Mouse (Mus musculus) hindbrain, embryonic 12.5 days (tissue): Measurements from ENCODE around the gene Gga3. TPM values are rescaled to one million over a fixed set of nuclear protein-coding genes. Genes with fewer than 3 reads are reported as not detected.
"Not testable (repeated sequence)": the region's sequence is repeated elsewhere in the genome, so short reads cannot be mapped to it uniquely, and the experiment has no call there.

Experiments
- ATAC-seq: fragments of 200-750 bp; cut with Nextera tagmentation; 2 replicates; pipeline ENCODE4 v1.8.0; 2017; ENCODE audit warnings: moderate TSS enrichment; ENCODE audit not compliant: low FRiP score
- H3K27ac ChIP-seq: fragments of 300-500 bp; sonication (generic); 2 replicates; pipeline ENCODE4 v1.5.1; 2016; ENCODE audit warnings: mild to moderate bottlenecking
- H3K27me3 ChIP-seq: fragments of 300-500 bp; sonication (generic); 2 replicates; pipeline ENCODE4 v1.6.1; 2016; ENCODE audit warnings: mild to moderate bottlenecking
- H3K36me3 ChIP-seq: fragments of 300-500 bp; sonication (generic); 2 replicates; pipeline ENCODE4 v1.6.1; 2016; ENCODE audit warnings: mild to moderate bottlenecking
- H3K4me1 ChIP-seq: fragments of 300-500 bp; sonication (generic); 2 replicates; pipeline ENCODE4 v1.6.1; 2016
- H3K4me2 ChIP-seq: fragments of 300-500 bp; sonication (generic); replicated peaks from 2 replicates; pipeline ENCODE4 v1.6.1; 2016; ENCODE audit warnings: mild to moderate bottlenecking
- H3K4me3 ChIP-seq: fragments of 300-500 bp; sonication (generic); 2 replicates; pipeline ENCODE4 v1.5.1; 2016; ENCODE audit warnings: mild to moderate bottlenecking
- H3K9ac ChIP-seq: fragments of 300-500 bp; sonication (generic); 2 replicates; pipeline ENCODE4 v1.6.1; 2016; ENCODE audit warnings: mild to moderate bottlenecking, moderate library complexity
- H3K9me3 ChIP-seq: fragments of 300-500 bp; sonication (generic); replicated peaks from 2 replicates; pipeline ENCODE4 v1.6.1; 2016; ENCODE audit warnings: mild to moderate bottlenecking
- WGBS: fragments of 180-500 bp; shearing (Covaris S2); methylation state at CpG from one replicate; pipeline ENCODE4 v1.1.7; 2016; 5-methylcytosine and 5-hydroxymethylcytosine counted together
- polyA plus RNA-seq: library from polyadenylated mRNA; unstranded; fragments of >200 nt; fragmentation: Nextera tagmentation; extraction: Ambion mirVana; gene quantifications from 2 replicates; pipeline ENCODE4 v1.2.1, GENCODE M21; 2016

The Gga3 gene
- polyA plus RNA-seq = 30.3 and 33.7 TPM in 2 replicates

DNA sequence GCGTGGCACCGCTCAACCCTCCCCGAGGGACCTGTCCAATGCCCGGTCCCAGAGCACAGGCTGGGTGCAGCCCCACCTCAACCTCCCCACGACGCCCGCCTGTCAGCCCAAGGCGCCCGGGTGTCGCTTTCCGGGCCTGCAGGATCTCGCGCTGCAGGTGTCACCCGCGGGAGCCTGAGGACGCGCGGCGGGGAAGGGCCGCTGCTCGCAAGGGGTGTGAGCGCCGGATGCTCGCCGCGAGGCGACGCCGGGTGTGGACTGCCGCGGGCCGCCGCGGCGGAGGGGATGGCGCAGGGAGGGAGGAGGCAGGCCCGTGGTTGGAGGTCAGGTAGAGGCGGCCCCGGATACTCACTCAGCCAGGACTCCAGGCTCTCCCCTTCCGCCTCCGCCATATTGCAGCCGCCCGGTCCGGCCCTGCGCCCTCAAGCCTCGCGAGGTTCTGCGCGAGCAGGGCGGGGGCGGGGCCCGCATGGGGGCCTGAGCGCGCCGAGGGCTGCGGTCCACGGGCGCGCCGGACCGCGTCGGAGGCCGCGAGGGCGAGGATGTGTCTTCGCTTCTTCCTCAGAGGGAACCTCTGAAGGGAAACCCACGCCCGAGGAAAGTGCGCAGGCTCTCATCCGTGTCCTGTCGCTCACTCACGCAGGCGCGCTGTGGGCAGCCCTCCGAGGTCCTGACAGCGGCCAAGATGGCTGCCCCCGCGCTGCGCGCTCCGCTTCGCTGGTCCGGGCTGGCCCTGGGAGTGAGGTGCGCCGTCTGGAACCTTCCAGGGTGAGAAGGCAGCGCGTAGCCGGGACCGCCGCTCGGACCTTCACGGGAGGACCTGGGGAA is at the start of gene Gga3, which contains the start of gene Mrps7:
TSS of gene Gga3 (minus strand) at position 576 of the 828 bp plus-strand sequence.
TSS of gene Mrps7 (plus strand) at position 450 of the 828 bp plus-strand sequence.
- no peaks in the 10 kb centered on the region for H3K9me3 ChIP-seq
- peak within 1 kb of the TSS; percentile 99 for H3K4me3 ChIP-seq
- peaks cover 27% of the 10 kb centered on the region for H3K4me1 ChIP-seq
- peak within 1 kb of the TSS; percentile 96 for H3K4me2 ChIP-seq
- H3K27ac ChIP-seq = peak within 1 kb of the TSS; percentile 88
- H3K27me3 ChIP-seq = no peaks in the 10 kb centered on the region
- peak within 1 kb of the TSS; percentile 98 for H3K9ac ChIP-seq
- ATAC-seq = peak; percentile 95
- under 1% methylated on average over 80 of the region's 93 CpGs for WGBS
- H3K36me3 ChIP-seq = peaks cover 48% of the 10 kb centered on the region

- Histone ChIP-seq H3K36me3 (peaks cover 38% of the 10 kb centered on the region), H3K4me1 (peaks cover 7% of the 10 kb centered on the region; the same call in 1 of the 2 replicates), H3K27ac (no peak overlapping the region), H3K9ac (no peak overlapping the region), H3K4me3 (no peak overlapping the region), H3K9me3 (no peaks in the 10 kb centered on the region), H3K4me2 (no peak overlapping the region), H3K27me3 (no peaks in the 10 kb centered on the region)
- WGBS = 88% methylated on average over 3 of the region's 3 CpGs
- no peak for ATAC-seq
Measured at GRCm38 (mm10) chr11:115653194-115653593, 49.3 kb upstream of the Gga3 start.

DNA sequence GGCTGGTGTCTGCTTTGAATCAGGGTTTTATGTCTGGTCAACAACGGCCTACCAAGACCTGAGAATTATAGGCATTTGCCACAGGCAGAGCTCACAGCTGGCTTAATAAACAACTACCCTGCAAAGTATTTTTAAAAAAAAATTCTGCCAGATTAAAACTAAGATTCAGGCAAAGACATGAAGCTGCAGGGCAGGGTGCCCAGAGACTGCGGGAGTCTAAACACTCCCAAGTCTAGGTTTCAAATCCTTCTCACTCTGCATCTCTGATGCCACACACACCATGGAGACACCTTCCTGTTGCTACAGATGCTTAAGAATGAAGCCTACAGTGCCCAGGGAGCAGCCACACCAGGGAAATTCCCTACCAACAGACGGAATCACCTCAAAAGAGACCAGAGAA is 47.8 kb upstream of the Gga3 start:
- 96% methylated on average over 3 of the region's 3 CpGs for WGBS
- no peak for ATAC-seq
- H3K27ac ChIP-seq = no peak overlapping the region
- H3K4me2 ChIP-seq = no peak overlapping the region
- H3K27me3 ChIP-seq = no peaks in the 10 kb centered on the region
- peaks cover 7% of the 10 kb centered on the region; the same call in 1 of the 2 replicates for H3K4me1 ChIP-seq
- peaks cover 47% of the 10 kb centered on the region for H3K36me3 ChIP-seq
- no peak overlapping the region for H3K4me3 ChIP-seq
- H3K9ac ChIP-seq = no peak overlapping the region
- H3K9me3 ChIP-seq = no peaks in the 10 kb centered on the region

GRCm38 (mm10) chr11:115649706-115650105 is 45.9 kb upstream of the Gga3 start:
- no peak for ATAC-seq
- 0 out of 2 replicates have a peak overlapping the region, but pooled peaks have one; percentile 13 for H3K9ac ChIP-seq
- peaks cover 51% of the 10 kb centered on the region for H3K36me3 ChIP-seq
- 0 out of 2 replicates have a peak overlapping the region, but pooled peaks have one; percentile 35 for H3K27ac ChIP-seq
- H3K4me2 ChIP-seq = no peak overlapping the region
- peaks cover 7% of the 10 kb centered on the region; the same call in 1 of the 2 replicates for H3K4me1 ChIP-seq
- H3K27me3 ChIP-seq = no peaks in the 10 kb centered on the region
- H3K4me3 ChIP-seq = no peak overlapping the region
- 71% methylated on average over 10 of the region's 10 CpGs for WGBS
- H3K9me3 ChIP-seq = no peaks in the 10 kb centered on the region

- Histone ChIP-seq H3K4me3 (no peak overlapping the region), H3K36me3 (peaks cover 45% of the 10 kb centered on the region), H3K4me1 (peaks cover 7% of the 10 kb centered on the region; the same call in 1 of the 2 replicates), H3K9ac (no peak overlapping the region), H3K4me2 (no peak overlapping the region), H3K9me3 (no peaks in the 10 kb centered on the region), H3K27me3 (no peaks in the 10 kb centered on the region), H3K27ac (no peak overlapping the region)
- 68% methylated on average over 6 of the region's 6 CpGs for WGBS
- no peak for ATAC-seq
Measured at GRCm38 (mm10) chr11:115647459-115647858, 43.6 kb upstream of the Gga3 start.

DNA sequence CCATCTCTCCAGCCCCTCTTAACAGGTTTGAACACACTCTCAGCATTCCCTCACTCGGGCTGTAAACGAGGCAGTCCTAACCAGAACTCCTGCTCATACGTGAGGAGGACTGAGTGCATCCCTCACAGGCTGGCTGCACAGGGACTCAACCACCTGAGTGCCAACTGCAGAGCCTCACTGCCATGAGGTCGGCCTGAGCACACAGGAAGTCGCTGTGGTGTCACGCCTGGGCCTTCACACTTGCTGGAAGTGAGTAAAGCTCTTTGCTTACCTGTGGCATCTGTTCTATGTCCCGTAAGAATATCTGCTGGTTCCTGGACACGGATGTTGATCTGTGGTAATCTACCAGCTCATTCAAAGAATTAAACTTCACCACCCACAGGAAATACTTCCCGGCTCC is 42.6 kb upstream of the Gga3 start:
- H3K4me1 ChIP-seq = peaks cover 7% of the 10 kb centered on the region; the same call in 1 of the 2 replicates
- H3K9me3 ChIP-seq = no peaks in the 10 kb centered on the region
- no peak overlapping the region for H3K4me2 ChIP-seq
- no peak for ATAC-seq
- H3K27me3 ChIP-seq = no peaks in the 10 kb centered on the region
- no peak overlapping the region for H3K9ac ChIP-seq
- WGBS = 94% methylated on average over 9 of the region's 9 CpGs
- H3K36me3 ChIP-seq = peaks cover 39% of the 10 kb centered on the region
- H3K27ac ChIP-seq = no peak overlapping the region
- no peak overlapping the region for H3K4me3 ChIP-seq

GRCm38 (mm10) chr11:115645498-115645897 is 41.6 kb upstream of the Gga3 start:
- H3K36me3 ChIP-seq = peaks cover 39% of the 10 kb centered on the region
- not testable (repeated sequence) for H3K4me2 ChIP-seq, ATAC-seq, H3K9me3 ChIP-seq, H3K27ac ChIP-seq, H3K4me3 ChIP-seq, H3K27me3 ChIP-seq, H3K9ac ChIP-seq, H3K4me1 ChIP-seq
- 92% methylated on average over 14 of the region's 14 CpGs for WGBS

DNA sequence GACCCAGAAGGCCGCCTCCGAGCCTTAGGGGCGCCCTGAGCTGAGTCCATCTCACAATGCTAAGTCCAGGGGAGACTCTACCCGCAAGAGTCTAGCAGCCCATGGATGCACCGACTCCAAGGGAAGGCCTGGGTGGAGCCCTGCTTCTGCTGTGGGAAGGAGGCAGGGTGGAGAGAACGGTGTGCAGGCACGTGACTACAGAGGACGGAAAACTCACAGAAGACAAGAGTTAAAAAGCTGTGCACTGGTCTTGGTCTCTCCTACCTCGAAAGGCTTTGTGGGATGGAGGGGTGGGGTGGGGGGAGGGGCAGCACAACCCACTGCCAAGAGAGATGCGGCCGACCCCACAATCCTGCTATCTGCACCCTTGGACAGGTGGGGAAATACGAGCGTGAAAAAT is 40.5 kb upstream of the Gga3 start:
- H3K27ac ChIP-seq = no peak overlapping the region
- no peaks in the 10 kb centered on the region for H3K9me3 ChIP-seq
- WGBS = 93% methylated on average over 13 of the region's 13 CpGs
- no peaks in the 10 kb centered on the region for H3K4me1 ChIP-seq
- no peak overlapping the region for H3K4me3 ChIP-seq
- H3K36me3 ChIP-seq = peaks cover 31% of the 10 kb centered on the region
- no peak overlapping the region for H3K9ac ChIP-seq
- H3K4me2 ChIP-seq = no peak overlapping the region
- no peak for ATAC-seq
- H3K27me3 ChIP-seq = no peaks in the 10 kb centered on the region

DNA sequence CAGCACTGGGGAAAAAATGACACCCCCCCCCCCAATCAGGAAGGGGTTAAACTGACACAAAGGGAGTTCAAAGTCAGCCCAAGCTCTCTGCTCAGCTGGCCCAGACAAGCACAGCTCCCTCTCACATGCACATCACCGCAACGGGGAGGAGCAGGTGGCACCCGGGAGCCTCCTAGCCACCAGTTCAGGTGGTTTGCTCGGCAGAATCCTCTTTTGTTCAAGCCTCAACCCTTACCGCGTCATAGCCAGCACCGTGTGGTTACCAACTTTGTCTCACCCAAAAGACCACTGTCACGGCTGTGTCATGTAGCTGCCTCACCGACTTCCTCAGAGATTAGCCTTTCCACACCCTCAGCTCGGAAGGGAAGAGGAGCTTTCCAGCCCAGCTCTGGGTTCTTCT is 39.4 kb upstream of the Gga3 start:
- Histone ChIP-seq H3K4me1 (no peaks in the 10 kb centered on the region; the same call in 1 of the 2 replicates), H3K36me3 (peaks cover 25% of the 10 kb centered on the region), H3K4me3 (no peak overlapping the region), H3K4me2 (no peak overlapping the region), H3K9me3 (no peaks in the 10 kb centered on the region), H3K27ac (no peak overlapping the region), H3K27me3 (no peaks in the 10 kb centered on the region), H3K9ac (no peak overlapping the region)
- ATAC-seq = no peak
- 75% methylated on average over 10 of the region's 10 CpGs for WGBS

GRCm38 (mm10) chr11:115642705-115643104 is 38.9 kb upstream of the Gga3 start:
- Histone ChIP-seq H3K27me3 (no peaks in the 10 kb centered on the region), H3K9me3 (no peaks in the 10 kb centered on the region), H3K9ac (no peak overlapping the region), H3K4me3 (no peak overlapping the region), H3K27ac (no peak overlapping the region), H3K4me1 (no peaks in the 10 kb centered on the region; the same call in 1 of the 2 replicates), H3K4me2 (no peak overlapping the region), H3K36me3 (peaks cover 20% of the 10 kb centered on the region)
- 91% methylated on average over 2 of the region's 2 CpGs for WGBS
- ATAC-seq = no peak

GRCm38 (mm10) chr11:115641664-115642036 is 37.8 kb upstream of the Gga3 start:
- WGBS = 87% methylated on average over 4 of the region's 4 CpGs
- Histone ChIP-seq H3K4me3 (no peak overlapping the region), H3K9ac (no peak overlapping the region), H3K4me1 (no peaks in the 10 kb centered on the region; the same call in 1 of the 2 replicates), H3K4me2 (no peak overlapping the region), H3K9me3 (no peaks in the 10 kb centered on the region), H3K27me3 (no peaks in the 10 kb centered on the region), H3K27ac (no peak overlapping the region), H3K36me3 (peaks cover 16% of the 10 kb centered on the region)
- ATAC-seq = no peak

DNA sequence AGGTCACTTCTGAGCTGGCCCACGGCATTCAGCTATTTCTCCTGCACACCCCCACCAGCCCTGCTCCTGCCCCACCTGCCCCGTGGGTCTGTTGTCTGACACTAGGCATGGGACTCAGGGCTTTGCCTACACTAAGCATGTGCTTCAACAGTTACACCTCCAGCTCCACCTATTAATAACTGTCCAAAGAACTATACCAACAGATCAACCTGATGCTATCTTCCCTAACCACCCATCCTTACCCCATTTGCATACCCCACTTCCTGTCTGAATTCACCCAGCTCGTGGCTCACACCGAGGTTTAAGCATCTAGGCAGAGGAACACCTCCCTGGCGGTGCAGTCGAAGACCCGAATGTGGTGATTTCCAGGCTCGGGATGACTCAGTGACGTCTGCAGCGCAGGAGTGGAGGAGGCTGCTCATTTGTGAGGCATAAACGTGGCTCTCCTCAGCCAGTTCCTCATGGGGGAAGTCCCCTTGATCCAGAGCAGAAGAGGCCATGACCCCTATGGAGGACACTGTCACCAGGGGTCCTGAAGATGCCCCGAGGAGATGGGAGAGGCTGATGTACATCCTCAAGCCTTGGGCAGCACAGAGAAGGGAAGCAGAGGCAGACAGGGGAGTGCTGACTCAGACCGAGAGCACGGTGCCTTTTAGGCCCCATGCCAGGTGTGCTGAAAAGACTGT is 37.3 kb upstream of the Gga3 start:
- Histone ChIP-seq H3K9me3 (no peaks in the 10 kb centered on the region), H3K27me3 (no peaks in the 10 kb centered on the region), H3K36me3 (peaks cover 12% of the 10 kb centered on the region; the same call in 1 of the 2 replicates), H3K4me2 (no peak overlapping the region), H3K27ac (no peak overlapping the region), H3K4me1 (no peaks in the 10 kb centered on the region; the same call in 1 of the 2 replicates), H3K9ac (no peak overlapping the region), H3K4me3 (no peak overlapping the region)
- ATAC-seq = no peak
- 55% methylated on average over 14 of the region's 14 CpGs for WGBS
